Mouse (Mus musculus): ENCODE data around the gene Ube2g2. TPM values are rescaled to one million over a fixed set of nuclear protein-coding genes. Genes with fewer than 3 reads are reported as not detected.

Ube2g2 gene
- total RNA-seq (2021): 10 to 100 TPM; 67.2 to 74.1 TPM
- long read RNA-seq, experiment 1, transcript Ube2g2-204 (6 exons, 2,031 nt): major isoform, 123 of 134 reads
- long read RNA-seq, experiment 1, partial matches to known transcripts: 2 of 134 reads
- long read RNA-seq, experiment 1, other reads (novel, unspliced or antisense): 7 of 134 reads
- long read RNA-seq, experiment 2, transcript Ube2g2-203 (3 exons, 596 nt): minor isoform, 5 of 231 reads
- long read RNA-seq, experiment 2, transcript Ube2g2-204 (6 exons, 2,031 nt): major isoform, 203 of 231 reads
- long read RNA-seq, experiment 2, partial matches to known transcripts: 6 of 231 reads
- long read RNA-seq, experiment 2, other reads (novel, unspliced or antisense): 16 of 231 reads

- DNase-seq (ENCODE audit: low spot score in 2 of 2): peak; percentile 97 to 98
Observed at GRCm38 (mm10) chr10:77622055-77622988, at the start of gene Ube2g2. TSS of gene Ube2g2 (plus strand) at chr10:77622275.

GRCm38 (mm10) chr10:77573162-77573561 is 48.9 kb upstream of the Ube2g2 start:
- no peak for DNase-seq (ENCODE audit: low spot score in 2 of 2)

DNA sequence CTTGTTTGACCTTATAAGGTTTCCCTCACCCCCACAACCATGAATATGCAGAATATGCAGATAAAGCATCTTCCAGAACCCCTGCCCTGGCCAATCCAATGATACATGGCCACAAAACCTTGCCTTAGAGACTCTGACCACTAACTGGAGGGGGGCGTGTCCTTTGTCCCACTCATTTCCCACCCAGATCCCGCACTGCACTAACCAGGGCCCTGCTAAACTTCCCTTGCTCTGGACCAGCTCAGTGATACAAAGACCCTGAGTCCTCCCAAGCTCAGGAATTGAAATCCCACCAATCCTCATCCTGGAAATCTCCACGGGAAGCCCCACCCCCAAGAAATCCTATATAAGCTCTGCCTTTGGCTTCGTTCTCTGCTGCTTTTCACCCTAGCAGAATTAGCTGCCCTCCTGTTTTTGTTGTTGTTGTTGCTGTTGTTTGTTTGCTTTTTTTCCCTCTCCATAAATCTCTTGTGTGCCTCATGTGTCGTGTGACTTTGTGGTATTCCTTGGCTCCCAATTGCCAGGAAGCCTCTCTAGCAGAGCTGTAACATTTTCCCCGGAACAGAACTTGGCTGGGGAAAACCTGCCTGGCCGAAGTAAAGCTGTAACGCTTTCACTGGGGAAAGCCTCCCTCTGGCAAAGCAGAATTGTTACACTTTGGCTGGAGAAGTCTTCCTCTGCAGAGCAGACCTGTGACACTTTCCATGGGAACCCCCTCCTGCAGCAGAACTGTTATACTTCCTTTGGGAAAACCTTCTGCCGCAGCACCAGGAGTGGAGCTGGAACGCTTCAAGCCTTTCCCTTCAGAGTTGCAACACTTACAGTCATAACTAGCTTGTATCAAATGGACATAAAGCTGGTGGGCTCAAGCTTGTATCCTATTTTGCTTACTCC is 41.8 kb upstream of the Ube2g2 start:
- no peak for DNase-seq (ENCODE audit: low spot score in 2 of 2)

DNA sequence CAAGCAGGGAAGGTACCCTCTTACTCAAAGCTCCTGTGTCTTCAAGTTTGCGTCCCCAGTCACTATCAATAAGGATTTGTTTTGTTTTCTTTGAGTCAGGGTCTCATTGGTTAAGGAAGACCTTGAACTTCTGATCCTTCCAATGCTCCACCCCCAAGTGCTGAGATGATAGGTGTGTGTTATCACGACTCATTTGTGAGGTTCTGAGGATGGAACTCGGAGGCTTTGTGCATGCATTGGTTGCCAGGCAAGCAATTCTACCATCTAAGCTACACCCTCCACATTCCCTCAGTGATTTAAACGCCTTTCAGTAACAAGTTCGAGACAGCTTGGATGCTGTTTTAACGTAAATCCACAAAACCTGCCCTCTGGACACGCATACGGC is 41.1 kb upstream of the Ube2g2 start:
- no peak for DNase-seq (ENCODE audit: low spot score in 2 of 2)

DNA sequence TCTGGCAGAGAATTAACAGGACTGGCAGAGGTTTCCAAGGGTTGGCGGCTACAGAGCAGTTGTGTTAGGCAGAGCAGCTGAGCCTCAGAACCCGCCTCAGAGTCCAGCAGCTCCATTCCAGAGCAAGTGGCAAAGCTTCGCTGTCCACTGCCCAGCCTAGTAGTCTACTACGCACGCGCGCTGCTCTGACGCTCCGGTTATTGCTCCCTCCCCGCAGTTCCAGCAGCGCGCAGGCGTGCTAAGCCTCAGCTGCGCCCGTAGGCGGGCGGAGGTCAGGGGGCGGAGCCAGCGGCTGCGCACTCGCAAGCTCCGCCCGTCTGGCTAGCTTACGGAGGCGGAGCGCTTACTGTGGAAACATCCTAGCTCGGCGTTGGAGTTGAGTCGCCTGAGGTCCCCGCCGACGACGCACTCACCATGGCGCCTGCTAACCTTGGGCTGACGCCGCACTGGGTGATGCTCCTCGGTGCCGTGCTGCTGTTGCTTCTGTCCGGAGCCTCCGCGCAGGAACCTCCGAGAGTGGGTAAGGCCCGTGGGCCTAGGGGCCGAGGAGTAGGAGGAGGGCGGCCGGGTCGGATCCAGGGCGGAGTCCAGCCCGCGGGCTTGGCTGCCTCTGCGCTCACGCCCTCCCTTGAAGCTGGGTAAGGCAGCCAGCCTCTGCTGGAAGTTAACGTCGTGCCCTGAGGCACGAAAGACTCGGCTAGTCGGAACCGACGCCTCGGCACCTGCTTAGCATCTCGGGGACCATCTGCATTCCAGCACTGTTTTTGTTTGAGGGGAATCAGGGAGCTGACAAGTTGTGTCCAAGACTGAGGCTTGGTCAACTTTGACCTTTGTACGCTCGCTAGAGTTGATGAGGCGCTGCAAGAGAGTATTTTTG is 40.4 kb upstream of the Ube2g2 start, which contains the start of gene Pttg1ip:
TSS of gene Pttg1ip (plus strand) at position 313 of the 877 bp plus-strand sequence.
- peak; percentile 91 to 94 for DNase-seq (ENCODE audit: low spot score in 2 of 2)

DNA sequence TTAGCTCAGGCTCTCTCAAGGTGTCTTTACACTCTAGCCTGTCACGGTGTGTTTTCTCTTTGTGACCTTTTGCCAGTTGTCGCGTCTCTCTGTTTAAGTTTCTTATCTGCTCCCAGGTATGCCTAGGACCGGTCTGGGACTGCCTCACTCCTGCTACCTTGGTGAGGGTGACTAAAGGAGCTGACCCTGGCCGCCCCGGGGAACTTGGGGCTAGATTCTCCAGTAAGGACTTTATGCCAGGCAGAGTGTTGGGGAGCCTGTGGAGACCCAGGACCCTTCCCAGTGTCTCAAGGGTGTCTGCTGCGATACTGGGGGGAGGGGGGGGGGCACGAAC is 39.8 kb upstream of the Ube2g2 start:
- no peak for DNase-seq (ENCODE audit: low spot score in 2 of 2)

DNA sequence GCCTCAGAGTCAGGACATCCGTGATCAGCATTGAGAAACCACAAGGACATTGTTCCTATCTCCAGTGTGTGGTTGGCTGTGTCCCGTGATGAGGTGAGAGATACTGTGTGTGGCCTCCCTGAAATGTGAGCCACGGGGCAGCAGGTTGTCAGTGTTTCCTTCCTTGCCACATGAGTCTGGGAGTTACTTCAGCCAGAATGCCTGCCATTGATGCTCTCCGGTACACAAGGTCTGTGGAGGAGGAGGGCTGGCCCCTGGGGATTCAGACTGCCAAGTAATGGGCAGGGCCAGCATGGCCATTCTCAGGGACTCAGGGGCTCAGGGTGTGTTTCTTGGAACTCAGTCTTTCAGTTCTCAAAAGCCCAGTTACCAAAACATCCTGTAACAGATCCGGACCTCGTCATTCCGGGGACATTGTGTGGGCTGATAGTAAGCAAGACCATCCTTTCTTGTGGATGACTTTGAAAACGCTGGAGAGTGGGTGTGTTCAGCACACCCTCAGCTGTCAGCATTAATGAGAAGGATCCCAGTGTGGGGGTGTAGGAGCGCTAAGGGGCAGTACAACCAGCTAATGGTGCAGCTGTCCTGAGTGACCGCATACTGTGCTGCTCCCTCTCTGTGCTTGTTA is 38.2 kb upstream of the Ube2g2 start:
- DNase-seq (ENCODE audit: low spot score in 2 of 2): no peak

GRCm38 (mm10) chr10:77586637-77587036 is 35.4 kb upstream of the Ube2g2 start:
- no peak for DNase-seq (ENCODE audit: low spot score in 2 of 2)

- no peak for DNase-seq (ENCODE audit: low spot score in 2 of 2)
Observed at GRCm38 (mm10) chr10:77587091-77587775, 34.8 kb upstream of the Ube2g2 start.

DNA sequence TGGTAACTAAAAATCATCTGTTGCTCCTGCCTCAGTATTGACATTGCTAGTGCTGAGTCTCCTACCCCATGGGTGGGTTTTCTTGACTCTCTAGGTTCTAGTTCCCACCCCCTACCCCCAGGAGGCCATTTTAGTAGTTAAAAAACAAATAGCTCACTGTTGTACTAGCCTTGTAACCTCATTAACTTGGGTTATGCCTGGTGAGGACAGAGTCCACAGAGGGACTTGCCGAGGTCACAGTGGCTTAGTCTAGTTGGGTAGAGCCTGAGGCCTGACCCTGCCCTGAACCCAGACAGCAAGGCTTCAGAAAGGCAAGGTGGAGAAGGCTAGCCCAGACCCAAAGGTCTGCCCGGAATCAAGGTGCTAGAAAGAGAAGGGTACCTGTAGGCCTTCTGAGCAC is 34.0 kb upstream of the Ube2g2 start:
- DNase-seq (ENCODE audit: low spot score in 2 of 2): no peak

DNA sequence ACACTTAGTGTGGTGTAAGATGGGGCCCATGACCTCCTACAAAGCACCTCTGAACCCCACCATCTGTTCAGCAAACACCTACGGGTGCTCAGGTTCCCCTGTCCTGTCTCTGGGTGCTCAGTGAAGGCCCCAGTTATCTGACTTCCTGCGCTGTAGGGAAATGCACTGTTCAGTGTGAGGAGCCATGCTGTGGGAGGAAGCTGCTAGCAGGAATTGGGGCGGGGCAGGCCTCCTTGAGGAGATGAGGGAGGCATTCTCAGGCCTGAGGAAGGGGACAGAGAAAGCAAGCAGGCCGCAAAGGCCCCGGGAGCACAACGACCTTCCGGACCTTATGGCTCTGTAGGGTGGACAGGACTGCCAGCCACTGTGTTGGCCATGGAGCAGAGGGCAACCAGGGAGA is 33.0 kb upstream of the Ube2g2 start:
- DNase-seq (ENCODE audit: low spot score in 2 of 2): no peak

- DNase-seq (ENCODE audit: low spot score in 2 of 2): no peak
Observed at GRCm38 (mm10) chr10:77589749-77590148, 32.3 kb upstream of the Ube2g2 start.

DNA sequence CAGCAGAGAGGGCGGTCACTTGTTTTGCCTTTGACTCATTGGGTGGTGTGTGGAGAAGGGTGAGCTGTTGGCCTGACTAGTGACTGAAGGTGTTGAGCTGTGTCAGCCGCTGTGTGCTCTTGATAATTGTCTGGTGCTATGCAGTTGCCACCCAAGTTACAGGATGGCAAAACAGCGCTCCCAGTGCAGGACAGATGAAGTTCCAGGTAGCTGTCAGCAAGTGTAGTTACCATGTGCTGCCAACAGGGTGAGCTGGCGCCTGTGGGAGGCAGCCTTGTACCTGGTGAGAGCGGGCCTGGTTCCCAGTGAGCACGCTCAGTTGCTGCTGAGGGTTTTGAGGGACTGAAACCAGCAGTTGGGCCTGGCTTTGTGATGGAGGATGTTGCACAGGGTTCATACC is 31.3 kb upstream of the Ube2g2 start:
- no peak for DNase-seq (ENCODE audit: low spot score in 2 of 2)

GRCm38 (mm10) chr10:77591546-77591945 is 30.5 kb upstream of the Ube2g2 start:
- no peak for DNase-seq (ENCODE audit: low spot score in 2 of 2)

GRCm38 (mm10) chr10:77596060-77596459 is 26.0 kb upstream of the Ube2g2 start:
- no peak for DNase-seq (ENCODE audit: low spot score in 2 of 2)

DNA sequence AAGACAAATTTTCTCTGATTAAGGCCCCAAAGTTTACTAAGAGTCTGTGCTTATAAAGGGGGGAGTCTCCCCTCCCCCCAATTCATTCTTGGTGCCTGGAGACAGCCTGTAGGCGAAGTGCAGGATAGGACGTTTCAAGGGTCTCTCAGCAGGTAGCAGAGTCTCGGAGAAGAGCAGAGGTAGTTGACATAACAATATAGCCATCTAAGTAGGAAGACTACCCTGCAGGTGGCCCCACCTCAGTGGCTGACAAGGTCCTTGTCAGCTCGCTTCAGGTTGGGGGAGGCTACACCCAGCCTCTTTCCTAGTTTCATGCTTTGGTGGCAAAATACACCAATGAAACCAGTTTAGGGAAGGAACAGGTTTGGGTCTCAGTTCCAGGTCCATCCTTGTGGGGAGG is 19.1 kb upstream of the Ube2g2 start:
- no peak for DNase-seq (ENCODE audit: low spot score in 2 of 2)

DNA sequence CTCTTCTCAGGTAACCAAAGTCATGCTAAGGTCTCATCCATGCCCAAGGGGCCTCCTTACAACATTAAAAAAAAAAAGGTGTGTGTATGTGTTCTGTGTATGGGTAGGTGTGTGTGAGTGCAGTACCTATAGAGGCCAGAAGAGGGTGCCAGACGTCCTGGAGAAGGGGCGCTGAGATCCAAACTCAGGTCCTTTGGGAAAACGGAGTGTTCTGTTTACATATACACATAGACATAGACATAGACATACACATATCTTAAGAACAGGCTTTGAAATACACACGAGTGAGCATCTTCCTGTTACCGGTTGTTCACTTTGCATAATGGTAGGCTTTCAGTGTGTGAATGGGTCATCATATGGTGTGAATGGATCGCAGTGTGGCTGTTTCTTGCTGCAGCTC is 18.0 kb upstream of the Ube2g2 start:
- DNase-seq (ENCODE audit: low spot score in 2 of 2): no peak

DNA sequence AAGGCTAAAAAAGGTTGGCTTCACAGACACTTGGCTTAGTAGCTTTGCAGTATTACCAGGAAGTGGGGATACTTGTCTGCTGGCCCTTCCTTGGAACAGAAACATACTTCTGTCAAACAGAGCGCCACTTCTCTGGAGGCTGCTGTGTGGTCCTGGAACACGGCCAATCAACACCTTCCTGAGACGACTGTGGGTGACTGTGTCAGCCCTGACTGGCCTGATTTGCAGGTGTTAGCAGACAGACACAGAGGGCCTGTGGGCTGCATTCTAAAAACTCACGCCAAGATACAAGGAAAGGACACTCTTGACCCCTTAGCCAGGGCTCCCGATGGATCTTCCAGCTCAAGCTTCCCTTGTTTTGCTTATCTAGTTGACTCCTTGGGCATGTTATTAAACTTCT is 17.1 kb upstream of the Ube2g2 start:
- no peak for DNase-seq (ENCODE audit: low spot score in 2 of 2)

DNA sequence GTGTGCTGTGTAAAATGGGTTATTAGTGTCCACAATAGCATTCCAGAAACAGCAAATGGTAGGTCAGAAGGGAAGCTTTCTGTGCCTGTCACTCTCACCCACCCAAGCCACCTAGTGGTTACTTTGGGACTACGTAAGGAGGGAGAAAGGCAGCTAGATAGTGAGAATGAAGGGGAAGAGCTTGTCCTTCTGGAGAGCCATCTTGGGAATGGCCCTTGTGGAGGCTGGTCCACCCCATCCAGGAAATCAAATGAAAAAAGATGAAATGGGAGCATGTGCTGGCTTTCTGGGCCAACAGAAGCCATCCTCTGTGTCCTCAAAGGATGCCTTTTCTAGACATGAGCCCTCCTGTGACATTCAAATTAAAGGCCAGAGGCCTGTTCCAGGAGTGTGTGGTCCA is 16.7 kb upstream of the Ube2g2 start:
- DNase-seq (ENCODE audit: low spot score in 2 of 2): no peak

Measured in adrenal gland, adult 18-20 months (tissue).